Mouse (Mus musculus) heart, adult 18-20 months (tissue): ENCODE data around the gene Dcaf17. TPM values are rescaled to one million over a fixed set of nuclear protein-coding genes. Genes with fewer than 3 reads are reported as not detected.

Experiments
- DNase-seq, 2 experiments: peaks; one replicate each; pipeline ENCODE4 v3.0.0; 2021 to 2022; ENCODE audit warnings: mixed read lengths in 1 of 2
- total RNA-seq, 2 experiments: library from RNA; stranded (reverse); gene quantifications; 2 replicates each; pipeline ENCODE4 v1.2.3; 2021

The Dcaf17 gene
- total RNA-seq, 2 experiments from 2014 or later = 4.2 to 4.5 TPM

- DNase-seq = no peak
Measured at GRCm38 (mm10) chr2:71121406-71121805, 66.3 kb downstream of the Dcaf17 start.

GRCm38 (mm10) chr2:71122268-71123029 lies 67.3 kb downstream of the Dcaf17 start:
- no peak for DNase-seq

- DNase-seq = no peak
Measured at GRCm38 (mm10) chr2:71123591-71123990, 68.5 kb downstream of the Dcaf17 start.

GRCm38 (mm10) chr2:71127779-71128534 lies 72.8 kb downstream of the Dcaf17 start:
- no peak for DNase-seq

- DNase-seq = no peak
Measured at GRCm38 (mm10) chr2:71130366-71130765, 75.2 kb downstream of the Dcaf17 start.

GRCm38 (mm10) chr2:71131866-71132496 lies 76.9 kb downstream of the Dcaf17 start:
- DNase-seq = no peak

GRCm38 (mm10) chr2:71134041-71134505 lies 78.9 kb downstream of the Dcaf17 start:
- no peak for DNase-seq

- DNase-seq = no peak
Measured at GRCm38 (mm10) chr2:71134836-71135235, 79.7 kb downstream of the Dcaf17 start.

- DNase-seq = no peak
Measured at GRCm38 (mm10) chr2:71140622-71141021, 85.5 kb downstream of the Dcaf17 start.

- no peak for DNase-seq
Measured at GRCm38 (mm10) chr2:71142410-71142809, 87.3 kb downstream of the Dcaf17 start.

- DNase-seq = no peak
Measured at GRCm38 (mm10) chr2:71145853-71146252, 90.7 kb downstream of the Dcaf17 start.

GRCm38 (mm10) chr2:71146266-71146665 lies 91.1 kb downstream of the Dcaf17 start:
- DNase-seq = no peak

- DNase-seq = no peak
Measured at GRCm38 (mm10) chr2:71147816-71148215, 92.7 kb downstream of the Dcaf17 start.

Other genes with a start within 250 kb of the Dcaf17 start
- gene Tlk1, start 229.6 kb upstream of the Dcaf17 start, total RNA-seq = 10 to 100 TPM; 27.0 to 33.3 TPM
- 1 to 10 TPM; 4.7 to 6.1 TPM for gene Mettl8, start 255 bp downstream of the Dcaf17 start, total RNA-seq
- gene Cybrd1, start 62.6 kb downstream of the Dcaf17 start, total RNA-seq = 1 to 10 TPM in 1 of 2 experiments, under 1 TPM in 1; 0.87 to 1.9 TPM
- gene Dync1i2, start 156.4 kb downstream of the Dcaf17 start, total RNA-seq = 10 to 100 TPM; 60.3 to 62.0 TPM